Mouse (Mus musculus) testis, adult 2 months (tissue): ENCODE data around the gene Ssh3.

Source experiments
- CTCF ChIP-seq: fragments of 200-500 bp; IDR thresholded peaks from 2 replicates; pipeline ENCODE4 v1.5.1; 2012; ENCODE audit warnings: low read depth, mild to moderate bottlenecking, inconsistent platforms, low read length, moderate library complexity; ENCODE audit not compliant: control insufficient read depth, insufficient read depth, insufficient replicate concordance
- POLR2A ChIP-seq: fragments of 200-500 bp; IDR thresholded peaks from 2 replicates; pipeline ENCODE4 v1.6.1; 2012; ENCODE audit warnings: low read depth, mild to moderate bottlenecking, inconsistent platforms, low read length, moderate library complexity; ENCODE audit not compliant: control insufficient read depth

DNA sequence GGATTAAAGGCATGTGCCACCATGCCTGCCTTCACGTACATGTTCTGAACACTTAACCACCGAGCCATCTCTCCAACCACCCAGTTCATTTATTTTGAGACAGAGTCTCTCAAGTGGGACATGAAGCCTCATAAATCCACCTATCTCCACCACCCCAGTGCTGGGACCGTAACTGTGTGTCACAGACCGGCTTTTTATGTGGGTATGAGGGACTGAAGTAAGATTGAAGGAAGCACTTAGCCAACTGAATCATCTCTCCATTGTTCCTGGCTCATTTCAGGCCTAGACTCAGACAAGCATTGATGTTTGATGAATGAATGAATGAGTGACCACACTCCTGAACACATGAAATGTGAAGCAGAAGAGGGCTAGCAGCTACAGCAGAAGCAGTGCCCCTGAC lies 40.3 kb upstream of the Ssh3 start:
- TF ChIP-seq POLR2A (no peak), CTCF (no peak)
